Comparison of ENCODE assay signal across 25 mouse cellular contexts in genomic region chrX:10647332-10647731, GRCm38 (mm10).
"Had no signal": no experiment of that assay in that cellular context is flagged by ENCODE, and none has a peak within 500 bp of the region (broad histone marks: within the 10 kb centered on the region; RNA-seq: fewer than 3 reads in every experiment).

No protein-coding gene starts in this region.

- H3K27ac ChIP-seq: gastrocnemius, adult 2 months; heart, adult 2 months; heart, embryonic 13.5 days; heart, embryonic 15.5 days; hindbrain, embryonic 10.5 days; hindbrain, embryonic 12.5 days; hindbrain, embryonic 14.5 days; intestine, embryonic 15.5 days; layer of hippocampus, adult 2 months; left cerebral cortex, adult 2 months; limb, embryonic 10.5 days; limb, embryonic 12.5 days; liver, embryonic 13.5 days had no signal

- H3K36me3 ChIP-seq: heart, embryonic 13.5 days; heart, embryonic 15.5 days; hindbrain, embryonic 10.5 days; hindbrain, embryonic 12.5 days; intestine, embryonic 15.5 days; limb, embryonic 10.5 days; limb, embryonic 12.5 days; liver, embryonic 13.5 days had no signal

- H3K4me2 ChIP-seq: heart, embryonic 11.5 days; heart, embryonic 13.5 days; heart, embryonic 15.5 days; hindbrain, embryonic 12.5 days; hindbrain, embryonic 14.5 days; intestine, embryonic 15.5 days; limb, embryonic 12.5 days; liver, embryonic 11.5 days; liver, embryonic 13.5 days had no signal

- H3K9me3 ChIP-seq: heart, embryonic 13.5 days; heart, embryonic 15.5 days; hindbrain, embryonic 10.5 days; hindbrain, embryonic 12.5 days; intestine, embryonic 15.5 days; limb, embryonic 10.5 days; limb, embryonic 12.5 days; liver, embryonic 13.5 days had no signal

- H3K27me3 ChIP-seq: heart, embryonic 13.5 days; heart, embryonic 15.5 days; hindbrain, embryonic 12.5 days; intestine, embryonic 15.5 days; liver, embryonic 13.5 days had no signal

- DNase-seq: gastrocnemius, adult 2 months; gastrocnemius, postnatal 10 days; gastrocnemius, postnatal 25 days; heart, adult 2 months; heart, postnatal 14 days; heart, postnatal 4 days; kidney, adult 8-10 months; kidney, postnatal 25 days; liver; liver, embryonic 13.5 days had no signal

- ATAC-seq: hindbrain, embryonic 16.5 days; inflammation-experienced regulatory T-cells, adult 6 months; intestine, embryonic 15.5 days; intestine, postnatal 0 days had no signal

- H3K4me3 ChIP-seq: gastrocnemius, adult 2 months; heart, adult 2 months; heart, embryonic 13.5 days; heart, embryonic 15.5 days; hindbrain, embryonic 10.5 days; hindbrain, embryonic 12.5 days; intestine, embryonic 15.5 days; layer of hippocampus, adult 2 months; left cerebral cortex, adult 2 months; limb, embryonic 10.5 days; limb, embryonic 12.5 days; liver, embryonic 13.5 days had no signal

- H3K9ac ChIP-seq: heart, embryonic 13.5 days; heart, embryonic 15.5 days; hindbrain, embryonic 12.5 days; hindbrain, embryonic 14.5 days; intestine, embryonic 15.5 days; limb, embryonic 12.5 days; liver, embryonic 13.5 days had no signal

- H3K4me1 ChIP-seq: heart, embryonic 13.5 days; heart, embryonic 15.5 days; hindbrain, embryonic 10.5 days; intestine, embryonic 15.5 days; limb, embryonic 12.5 days; liver, embryonic 13.5 days had no signal
